Mouse (Mus musculus): ENCODE measurements around the gene Ncoa4. TPM values are rescaled to one million over a fixed set of nuclear protein-coding genes. Genes with fewer than 3 reads are reported as not detected.
"Not testable (repeated sequence)": the region's sequence is repeated elsewhere in the genome, so short reads cannot be mapped to it uniquely, and the experiment has no call there.

The Ncoa4 gene
- polyA plus RNA-seq (2012; rRNA removed): 53.0 and 56.5 TPM in 2 replicates

DNA sequence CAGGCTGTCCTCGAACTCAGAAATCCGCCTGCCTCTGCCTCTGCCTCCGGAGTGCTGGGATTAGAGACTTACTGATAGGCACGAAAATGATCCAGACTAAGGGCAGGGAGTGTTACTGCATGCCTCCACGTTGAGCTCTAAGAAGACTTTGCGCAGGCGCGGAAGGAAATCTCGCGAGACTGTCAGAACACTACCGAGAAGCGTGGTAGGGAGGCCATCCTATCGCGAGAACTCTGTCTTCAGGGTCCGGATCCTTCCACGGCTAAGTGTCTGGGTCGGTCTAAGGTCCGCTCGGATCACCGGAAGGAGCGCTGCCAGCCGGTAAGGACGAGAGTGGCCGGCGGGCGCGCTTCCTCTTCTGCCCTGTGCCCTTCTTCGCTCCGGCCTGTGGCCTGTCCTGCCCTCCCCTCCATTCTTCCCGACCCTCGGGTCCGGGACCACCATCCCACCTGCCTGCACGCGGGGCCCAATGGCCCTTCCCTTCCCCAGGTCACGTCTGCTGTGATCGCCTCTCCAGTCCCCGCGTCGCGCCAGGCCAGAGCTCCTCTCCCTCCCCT lies at the start of gene Ncoa4:
TSS of gene Ncoa4 (plus strand) at position 176 of the 557 bp plus-strand sequence.
- DNase-seq (ENCODE audit: low read depth): peak; percentile 99
- peak; percentile 58; the same call in 1 of the 2 replicates for TF ChIP-seq POLR2A (IDR thresholded peaks at IDR 0.05; ENCODE audit: borderline replicate concordance, extremely low read depth, insufficient read depth, insufficient read length, poor library complexity, severe bottlenecking)
- TF ChIP-seq CTCF (IDR thresholded peaks at IDR 0.05; ENCODE audit: borderline replicate concordance, extremely low read depth, insufficient read depth, insufficient read length): 0 out of 2 replicates have a peak, but pooled peaks have one; percentile 13

DNA sequence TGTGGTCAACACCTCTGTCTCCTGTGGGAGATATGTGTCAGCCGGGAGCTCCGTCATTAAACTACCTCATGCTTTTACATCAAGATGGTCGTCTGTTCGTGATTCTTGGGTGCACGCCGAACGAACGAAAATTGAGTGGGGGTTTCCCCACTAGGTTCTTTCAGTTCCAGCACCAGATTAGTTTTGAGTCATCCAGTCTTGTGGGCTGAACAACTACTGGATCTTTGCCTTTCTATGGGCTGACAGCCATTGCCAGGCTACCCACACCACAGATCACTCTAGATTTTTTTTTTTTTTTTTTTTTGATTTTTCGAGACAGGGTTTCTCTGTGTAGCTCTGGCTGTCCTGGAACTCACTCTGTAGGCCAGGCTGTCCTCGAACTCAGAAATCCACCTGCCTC lies 47.5 kb upstream of the Ncoa4 start:
- not testable (repeated sequence) for DNase-seq (ENCODE audit: low read depth)

DNA sequence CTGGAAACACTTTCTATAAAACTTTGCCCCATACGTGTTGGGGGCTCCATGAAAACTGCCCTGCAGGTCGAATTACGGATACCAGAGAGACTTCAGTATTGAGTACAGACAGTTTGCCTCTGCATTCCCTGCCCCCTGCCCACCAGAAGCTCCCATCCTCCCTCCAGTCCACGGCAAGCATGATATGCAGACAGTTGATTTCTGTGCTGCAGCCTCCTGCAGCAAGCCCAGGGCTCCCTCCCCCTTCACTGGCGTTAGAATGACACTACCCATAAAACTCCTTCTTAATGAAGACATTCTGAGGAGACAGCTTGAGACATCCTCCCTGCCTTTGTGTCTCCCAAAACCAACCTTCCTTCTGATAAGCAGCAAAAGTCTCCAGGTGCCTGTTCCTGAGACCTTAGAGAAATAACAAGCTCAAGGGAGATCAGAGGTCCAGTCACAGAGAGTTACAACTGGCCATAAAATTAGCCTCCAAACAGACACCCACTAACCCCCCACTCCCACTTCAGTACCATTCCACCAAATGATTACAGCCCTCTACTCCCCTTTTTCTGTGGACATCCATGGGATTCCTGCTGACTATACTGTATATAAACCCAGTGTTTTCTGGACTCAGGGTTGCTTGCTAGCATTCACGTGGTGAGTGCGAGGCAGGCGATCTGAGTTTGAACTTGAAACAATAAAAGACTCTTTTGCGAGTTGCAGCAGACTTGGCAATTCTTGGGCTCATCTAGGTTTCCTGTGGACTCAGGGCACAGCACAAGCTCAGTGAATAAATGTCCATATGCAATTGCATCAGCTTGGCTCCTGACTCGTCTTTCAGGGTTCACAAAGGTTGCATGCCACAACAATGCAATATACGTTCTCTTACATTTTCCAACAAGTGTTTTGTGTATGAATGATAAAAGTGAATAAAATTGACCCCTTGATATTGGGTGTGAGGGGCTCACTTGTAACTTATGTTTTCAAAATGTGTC lies 38.4 kb upstream of the Ncoa4 start:
- DNase-seq (ENCODE audit: low read depth): no peak
- TF ChIP-seq CTCF (IDR thresholded peaks at IDR 0.05; ENCODE audit: borderline replicate concordance, extremely low read depth, insufficient read depth, insufficient read length) (no peak), POLR2A (IDR thresholded peaks at IDR 0.05; ENCODE audit: borderline replicate concordance, extremely low read depth, insufficient read depth, insufficient read length, poor library complexity, severe bottlenecking) (no peak)

DNA sequence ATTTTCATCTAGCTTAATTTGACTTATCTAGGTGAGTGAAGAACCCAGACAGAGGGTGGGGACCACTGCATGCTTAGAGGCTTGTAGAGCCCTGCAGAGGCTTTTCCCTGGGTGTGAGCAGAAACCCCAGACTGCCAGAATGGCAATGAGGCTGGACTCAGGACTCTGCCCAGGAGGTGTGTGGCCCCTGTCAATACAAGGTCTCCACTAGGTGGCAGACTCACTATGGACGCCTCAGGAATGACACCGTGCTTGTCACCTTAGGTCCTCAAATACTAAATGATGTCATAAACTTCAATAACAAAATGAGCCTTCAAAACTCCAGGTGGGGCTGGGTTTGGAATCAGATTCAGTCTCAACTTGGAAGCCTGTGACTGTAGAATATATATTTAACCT lies 37.7 kb upstream of the Ncoa4 start:
- DNase-seq (ENCODE audit: low read depth): no peak
- TF ChIP-seq CTCF (IDR thresholded peaks at IDR 0.05; ENCODE audit: borderline replicate concordance, extremely low read depth, insufficient read depth, insufficient read length) (peak; percentile 27; the same call in 1 of the 2 replicates), POLR2A (IDR thresholded peaks at IDR 0.05; ENCODE audit: borderline replicate concordance, extremely low read depth, insufficient read depth, insufficient read length, poor library complexity, severe bottlenecking) (no peak)

DNA sequence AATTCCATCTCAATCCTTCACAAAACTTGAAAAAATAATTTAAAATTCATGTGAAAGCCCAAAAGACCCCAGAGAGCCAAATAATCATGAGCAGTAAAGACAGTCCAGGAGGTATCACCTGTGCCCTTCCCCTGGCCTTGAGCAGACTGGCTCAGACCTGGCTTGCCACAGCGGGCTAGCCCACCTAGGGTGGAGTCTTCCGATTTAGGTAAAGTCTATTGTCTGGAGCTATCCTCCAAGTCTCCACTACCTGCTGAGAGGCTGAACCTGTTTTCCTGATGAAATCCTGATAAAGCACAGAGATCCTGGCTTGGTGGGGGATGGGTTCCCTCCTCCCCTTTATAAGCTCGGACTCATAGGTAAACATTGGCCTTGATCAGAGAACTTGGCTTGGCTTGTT lies 35.4 kb upstream of the Ncoa4 start:
- DNase-seq (ENCODE audit: low read depth): no peak
- TF ChIP-seq POLR2A (IDR thresholded peaks at IDR 0.05; ENCODE audit: borderline replicate concordance, extremely low read depth, insufficient read depth, insufficient read length, poor library complexity, severe bottlenecking): no peak
- TF ChIP-seq CTCF (IDR thresholded peaks at IDR 0.05; ENCODE audit: borderline replicate concordance, extremely low read depth, insufficient read depth, insufficient read length): no peak

DNA sequence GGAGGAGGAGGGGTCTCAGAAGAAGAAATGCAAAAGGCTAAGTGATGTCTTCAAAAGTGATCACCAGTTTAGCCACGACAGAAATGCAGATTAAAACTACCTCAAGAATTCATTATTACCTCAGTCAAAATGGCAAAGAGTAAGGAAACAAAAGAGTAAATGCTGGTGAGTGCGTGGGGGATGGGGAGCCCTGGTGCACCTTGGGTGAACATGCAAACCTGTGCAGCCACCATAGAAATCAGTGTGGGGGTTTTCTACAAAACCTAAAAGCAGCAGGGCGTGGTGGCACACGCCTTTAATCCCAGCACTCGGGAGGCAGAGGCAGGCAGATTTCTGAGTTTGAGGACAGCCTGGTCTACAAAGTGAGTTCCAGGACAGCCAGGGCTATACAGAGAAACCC lies 34.4 kb upstream of the Ncoa4 start:
- DNase-seq (ENCODE audit: low read depth): not testable (repeated sequence)

DNA sequence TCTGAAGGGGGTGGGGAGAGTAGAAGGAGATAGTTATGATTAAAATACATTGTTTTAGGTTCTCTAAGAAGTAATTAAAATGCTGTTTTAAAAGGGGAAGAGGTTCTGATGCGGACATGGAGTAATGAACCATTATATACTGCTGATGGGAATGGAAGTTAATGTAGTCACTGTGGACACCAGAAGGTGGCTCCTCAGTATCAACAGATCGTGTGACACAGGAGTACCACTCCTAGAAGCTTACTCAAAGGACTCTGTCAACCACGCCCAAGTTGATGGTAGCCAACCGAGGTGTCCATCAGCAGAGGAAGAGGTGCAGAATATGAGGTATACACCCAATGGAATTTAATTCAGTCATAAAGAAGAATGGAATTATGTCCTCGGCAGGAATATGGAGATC lies 31.3 kb upstream of the Ncoa4 start:
- DNase-seq (ENCODE audit: low read depth): no peak
- TF ChIP-seq CTCF (IDR thresholded peaks at IDR 0.05; ENCODE audit: borderline replicate concordance, extremely low read depth, insufficient read depth, insufficient read length) (no peak), POLR2A (IDR thresholded peaks at IDR 0.05; ENCODE audit: borderline replicate concordance, extremely low read depth, insufficient read depth, insufficient read length, poor library complexity, severe bottlenecking) (no peak)

DNA sequence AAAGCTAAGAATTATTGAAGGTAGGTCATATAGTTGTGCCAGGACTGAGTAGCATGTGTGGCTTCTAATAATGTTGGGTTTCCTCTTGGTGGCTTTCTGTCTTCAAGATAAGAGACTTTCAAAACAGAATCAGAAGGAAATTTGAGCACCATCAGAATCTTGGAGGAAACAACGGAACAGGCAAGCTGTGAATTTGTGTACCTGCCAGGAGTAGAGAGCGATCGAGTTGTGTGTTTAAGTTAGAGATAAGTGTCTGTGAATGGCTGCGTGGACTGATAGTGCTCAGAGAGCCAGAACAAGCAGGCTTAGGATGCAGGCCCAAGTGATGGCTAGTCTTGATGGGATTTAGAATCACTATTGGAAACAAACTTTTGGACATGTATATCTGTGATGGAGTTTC lies 27.8 kb upstream of the Ncoa4 start:
- TF ChIP-seq CTCF (IDR thresholded peaks at IDR 0.05; ENCODE audit: borderline replicate concordance, extremely low read depth, insufficient read depth, insufficient read length) (no peak), POLR2A (IDR thresholded peaks at IDR 0.05; ENCODE audit: borderline replicate concordance, extremely low read depth, insufficient read depth, insufficient read length, poor library complexity, severe bottlenecking) (no peak)
- DNase-seq (ENCODE audit: low read depth): no peak

DNA sequence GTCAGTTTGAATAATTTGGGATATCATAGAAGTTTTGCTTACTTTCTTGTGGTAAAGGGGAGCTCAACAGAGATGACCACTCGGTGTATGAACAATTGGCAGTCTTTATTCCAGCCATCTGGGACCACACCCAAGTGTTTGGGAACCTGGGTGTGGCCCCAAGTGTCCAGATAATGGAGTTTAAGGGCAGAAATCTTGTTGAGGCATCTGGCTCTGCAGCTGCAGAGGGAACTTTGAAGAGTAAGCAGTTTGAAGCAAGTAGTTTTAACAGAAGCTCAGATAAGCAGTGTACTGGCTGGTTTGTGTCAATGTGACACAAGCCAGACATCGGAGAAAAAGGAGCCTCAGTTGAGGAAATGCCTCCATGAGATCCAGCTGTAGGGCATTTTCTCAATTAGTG lies 25.4 kb upstream of the Ncoa4 start:
- DNase-seq (ENCODE audit: low read depth): no peak
- TF ChIP-seq POLR2A (IDR thresholded peaks at IDR 0.05; ENCODE audit: borderline replicate concordance, extremely low read depth, insufficient read depth, insufficient read length, poor library complexity, severe bottlenecking) (no peak), CTCF (IDR thresholded peaks at IDR 0.05; ENCODE audit: borderline replicate concordance, extremely low read depth, insufficient read depth, insufficient read length) (no peak)

DNA sequence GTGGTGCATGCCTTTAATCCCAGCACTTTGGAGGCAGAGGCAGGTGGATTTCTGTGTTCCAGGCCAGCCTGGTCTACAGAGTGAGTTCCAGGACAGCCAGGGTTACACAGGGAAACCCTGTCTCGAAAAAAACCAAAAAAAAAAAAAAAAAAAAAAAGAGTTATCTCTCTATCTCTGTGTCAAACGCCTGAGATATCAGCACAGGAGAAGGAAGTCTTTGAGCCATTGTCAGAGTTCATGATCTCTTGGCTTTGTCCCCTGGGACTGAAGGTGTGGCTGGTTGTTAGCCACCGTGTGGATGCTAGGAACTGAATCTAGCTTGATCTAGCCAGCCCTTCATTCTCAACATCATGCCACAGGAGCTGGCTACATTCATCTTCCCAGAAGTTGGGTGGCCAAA lies 23.2 kb upstream of the Ncoa4 start:
- not testable (repeated sequence) for DNase-seq (ENCODE audit: low read depth)

DNA sequence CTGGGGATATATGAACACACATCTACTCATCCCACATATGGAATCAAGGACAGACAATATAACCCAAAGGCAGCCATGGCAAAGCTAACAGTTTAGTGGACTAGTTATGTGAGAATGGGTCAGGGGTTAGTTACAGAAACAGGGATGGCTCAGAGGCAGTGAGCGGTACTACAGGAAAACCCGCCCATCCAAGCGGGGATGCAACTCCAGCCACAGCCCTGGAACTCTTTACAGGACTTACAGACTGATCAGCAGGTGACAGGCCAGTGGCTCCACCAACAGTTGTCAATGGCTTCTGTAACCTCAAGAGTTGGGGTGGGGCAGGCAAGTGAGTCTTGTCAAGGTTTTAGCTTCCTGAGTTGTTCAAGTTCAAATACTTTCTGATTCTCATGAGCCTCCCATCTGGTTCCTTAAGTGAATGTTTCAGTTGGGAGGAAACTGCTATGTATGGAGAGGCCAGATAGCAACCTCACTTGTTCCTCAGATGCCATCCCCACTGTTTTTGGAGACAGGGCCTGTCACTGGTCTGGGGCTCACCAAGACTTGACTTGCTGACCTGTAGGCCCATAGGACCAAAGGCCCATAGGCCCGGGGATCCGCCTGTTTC lies 19.2 kb upstream of the Ncoa4 start:
- no peak for DNase-seq (ENCODE audit: low read depth)
- no peak for TF ChIP-seq POLR2A (IDR thresholded peaks at IDR 0.05; ENCODE audit: borderline replicate concordance, extremely low read depth, insufficient read depth, insufficient read length, poor library complexity, severe bottlenecking)
- no peak for TF ChIP-seq CTCF (IDR thresholded peaks at IDR 0.05; ENCODE audit: borderline replicate concordance, extremely low read depth, insufficient read depth, insufficient read length)

DNA sequence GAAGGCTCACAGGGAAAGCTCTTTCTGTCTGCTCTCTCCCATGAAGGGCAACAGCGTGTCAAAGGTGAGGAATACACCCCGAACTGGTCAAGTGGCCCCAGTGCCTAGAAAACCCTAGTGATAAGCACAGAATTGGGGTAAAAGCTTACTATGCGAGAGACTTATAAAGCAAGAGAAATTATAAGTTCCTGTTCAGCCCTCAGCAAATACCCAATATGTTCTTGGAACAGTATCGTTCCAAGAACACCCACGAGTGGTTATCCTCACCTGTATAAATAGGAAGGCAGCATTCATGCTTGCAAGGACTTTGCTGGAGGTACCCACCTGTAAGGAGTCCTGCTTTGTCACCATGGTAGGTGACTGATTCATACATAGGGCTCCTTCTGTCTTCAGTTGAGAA lies 17.9 kb upstream of the Ncoa4 start, which contains the start of gene Msmb:
TSS of gene Msmb (plus strand) at position 301 of the 400 bp plus-strand sequence.
- no peak for TF ChIP-seq CTCF (IDR thresholded peaks at IDR 0.05; ENCODE audit: borderline replicate concordance, extremely low read depth, insufficient read depth, insufficient read length)
- TF ChIP-seq POLR2A (IDR thresholded peaks at IDR 0.05; ENCODE audit: borderline replicate concordance, extremely low read depth, insufficient read depth, insufficient read length, poor library complexity, severe bottlenecking): no peak
- no peak for DNase-seq (ENCODE audit: low read depth)
